Mouse (Mus musculus): ENCODE data around the gene Gm49388.

GRCm38 (mm10) chr7:127769651-127770038 is 15.8 kb upstream of the Gm49388 start, which contains the start of gene Orai3:
- TF ChIP-seq USF1 (IDR thresholded peaks at IDR 0.05; ENCODE audit: low read depth), result peak; percentile 72
- TF ChIP-seq CTCF (IDR thresholded peaks at IDR 0.05; ENCODE audit: control insufficient read depth, insufficient read depth, insufficient read length), result no peak

Data from C2C12 (cell line).